12 mouse cellular contexts compared by ENCODE assay signal in the genomic region with DNA sequence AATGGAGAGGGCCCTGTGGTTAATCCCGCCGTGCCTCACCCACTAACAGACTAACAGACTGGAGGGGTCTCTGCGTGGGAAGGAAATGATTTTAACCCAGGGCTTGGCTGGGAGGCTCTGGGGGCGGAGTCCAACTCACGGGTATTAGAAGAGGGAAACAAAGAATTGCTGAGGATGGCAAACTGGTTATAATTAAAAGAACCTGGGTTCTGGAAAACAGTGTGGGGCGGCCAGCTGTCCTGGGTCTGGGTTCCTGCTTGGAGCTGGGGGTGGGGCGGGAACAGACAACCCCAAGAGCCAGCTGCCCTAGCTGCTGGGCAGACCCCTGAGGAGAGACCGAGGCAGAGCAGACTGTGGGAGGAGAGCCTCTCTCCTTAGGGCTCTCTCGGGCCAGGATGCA. TPM values are rescaled to one million over a fixed set of nuclear protein-coding genes. Genes with fewer than 3 reads are reported as not detected.
DNase-seq lines count a peak whose midpoint lies in the region; ATAC-seq and TF ChIP-seq lines count a peak whose summit lies in the region.
"Had no signal": no experiment of that assay in that cellular context is flagged by ENCODE, and none has a peak within 500 bp of the region (broad histone marks: within the 10 kb centered on the region; RNA-seq: fewer than 3 reads in every experiment).

No protein-coding gene starts in this region.

- H3K9me3 ChIP-seq in midbrain, embryonic 10.5 days (replicated peaks): no peaks in the 10 kb centered on the region
- H3K9me3 ChIP-seq in midbrain, postnatal 0 days (ENCODE audit: low read length): no peaks in the 10 kb centered on the region
- no peaks in the 10 kb centered on the region for H3K9me3 ChIP-seq in embryonic facial prominence, embryonic 12.5 days
- H3K9me3 ChIP-seq in hindbrain, embryonic 11.5 days (ENCODE audit: control insufficient read depth, low read length): no peaks in the 10 kb centered on the region
- H3K9me3 ChIP-seq in midbrain, embryonic 15.5 days: no peaks in the 10 kb centered on the region

- no peak overlapping the region for H3K4me3 ChIP-seq in midbrain, embryonic 10.5 days
- no peak overlapping the region for H3K4me3 ChIP-seq in midbrain, postnatal 0 days (ENCODE audit: low read depth, low read length)
- H3K4me3 ChIP-seq in embryonic facial prominence, embryonic 12.5 days: no peak overlapping the region
- no peak overlapping the region for H3K4me3 ChIP-seq in hindbrain, embryonic 11.5 days (ENCODE audit: low read depth, low read length)
- no peak overlapping the region for H3K4me3 ChIP-seq in midbrain, embryonic 15.5 days
- H3K4me3 ChIP-seq in layer of hippocampus, adult 2 months: no peak overlapping the region

- H3K36me3 ChIP-seq in midbrain, embryonic 10.5 days: no peaks in the 10 kb centered on the region
- H3K36me3 ChIP-seq in midbrain, postnatal 0 days (ENCODE audit: insufficient read depth, low read length): no peaks in the 10 kb centered on the region
- no peaks in the 10 kb centered on the region for H3K36me3 ChIP-seq in embryonic facial prominence, embryonic 12.5 days
- no peaks in the 10 kb centered on the region for H3K36me3 ChIP-seq in hindbrain, embryonic 11.5 days (ENCODE audit: control insufficient read depth, insufficient read depth, low read length)
- no peaks in the 10 kb centered on the region for H3K36me3 ChIP-seq in midbrain, embryonic 15.5 days (replicated peaks)

- H3K27me3 ChIP-seq in midbrain, embryonic 10.5 days (ENCODE audit: low read depth, poor library complexity, severe bottlenecking): no peaks in the 10 kb centered on the region; the same call in 1 of the 2 replicates
- no peaks in the 10 kb centered on the region for H3K27me3 ChIP-seq in midbrain, postnatal 0 days (ENCODE audit: insufficient read depth, low read length)
- no peaks in the 10 kb centered on the region for H3K27me3 ChIP-seq in embryonic facial prominence, embryonic 12.5 days
- no peaks in the 10 kb centered on the region for H3K27me3 ChIP-seq in hindbrain, embryonic 11.5 days (ENCODE audit: control insufficient read depth, insufficient read depth, low read length)
- H3K27me3 ChIP-seq in midbrain, embryonic 15.5 days (replicated peaks): no peaks in the 10 kb centered on the region
- H3K27me3 ChIP-seq: CH12.LX had no signal

- no peak overlapping the region for H3K9ac ChIP-seq in midbrain, postnatal 0 days (replicated peaks; ENCODE audit: low read length, poor library complexity, severe bottlenecking)
- peak overlapping the region; percentile 10; the same call in 1 of the 2 replicates for H3K9ac ChIP-seq in embryonic facial prominence, embryonic 12.5 days
- no peak overlapping the region for H3K9ac ChIP-seq in hindbrain, embryonic 11.5 days (ENCODE audit: low read depth, low read length)
- H3K9ac ChIP-seq in midbrain, embryonic 15.5 days: no peak overlapping the region

- 23% methylated on average over 9 of the region's 9 CpGs for WGBS in midbrain, embryonic 10.5 days
- 28% methylated on average over 8 of the region's 9 CpGs for WGBS in midbrain, postnatal 0 days
- 12% methylated on average over 9 of the region's 9 CpGs for WGBS in embryonic facial prominence, embryonic 12.5 days
- WGBS in hindbrain, embryonic 11.5 days: 24% methylated on average over 9 of the region's 9 CpGs
- 27% methylated on average over 9 of the region's 9 CpGs for WGBS in midbrain, embryonic 15.5 days

- no peak overlapping the region for H3K4me2 ChIP-seq in midbrain, postnatal 0 days (ENCODE audit: low read depth, low read length, poor library complexity, severe bottlenecking)
- peak overlapping the region; percentile 22; the same call in 1 of the 2 replicates for H3K4me2 ChIP-seq in embryonic facial prominence, embryonic 12.5 days (replicated peaks)
- H3K4me2 ChIP-seq in hindbrain, embryonic 11.5 days (replicated peaks; ENCODE audit: low read depth, low read length): no peak overlapping the region
- H3K4me2 ChIP-seq in midbrain, embryonic 15.5 days: no peak overlapping the region

- H3K4me1 ChIP-seq in midbrain, embryonic 10.5 days: peaks cover 28% of the 10 kb centered on the region
- H3K4me1 ChIP-seq in midbrain, postnatal 0 days (ENCODE audit: insufficient read depth, low read length): no peaks in the 10 kb centered on the region; the same call in 1 of the 2 replicates
- H3K4me1 ChIP-seq in embryonic facial prominence, embryonic 12.5 days: peaks cover 20% of the 10 kb centered on the region
- peaks cover 2% of the 10 kb centered on the region; the same call in 1 of the 2 replicates for H3K4me1 ChIP-seq in hindbrain, embryonic 11.5 days (replicated peaks; ENCODE audit: control insufficient read depth, insufficient read depth, low read length)
- peaks cover 4% of the 10 kb centered on the region; the same call in 1 of the 2 replicates for H3K4me1 ChIP-seq in midbrain, embryonic 15.5 days

- no peak for TF ChIP-seq CTCF in midbrain, postnatal 0 days (IDR thresholded peaks at IDR 0.05)
- TF ChIP-seq CTCF in layer of hippocampus, adult 2 months (conservative IDR thresholded peaks at IDR 0.05): no peak

- peak overlapping the region; percentile 74 for H3K27ac ChIP-seq in midbrain, embryonic 10.5 days (replicated peaks)
- H3K27ac ChIP-seq in midbrain, postnatal 0 days (ENCODE audit: low read depth, low read length): no peak overlapping the region
- H3K27ac ChIP-seq in embryonic facial prominence, embryonic 12.5 days: peak overlapping the region; percentile 85
- H3K27ac ChIP-seq in hindbrain, embryonic 11.5 days (ENCODE audit: low read depth, low read length): no peak overlapping the region
- H3K27ac ChIP-seq in midbrain, embryonic 15.5 days: no peak overlapping the region
- no peak overlapping the region for H3K27ac ChIP-seq in layer of hippocampus, adult 2 months

- ATAC-seq in midbrain, postnatal 0 days (ENCODE audit: low FRiP score): no peak
- ATAC-seq in embryonic facial prominence, embryonic 12.5 days (ENCODE audit: insufficient number of reproducible peaks, insufficient read depth, low FRiP score, low TSS enrichment): peak; percentile 60
- ATAC-seq in hindbrain, embryonic 11.5 days (ENCODE audit: low FRiP score): peak; percentile 76
- 0 out of 2 replicates have a peak, but pooled peaks have one; percentile 59 for ATAC-seq in midbrain, embryonic 15.5 days (replicated peaks)
- no peak for ATAC-seq in inflammation-experienced regulatory T-cells, adult 6 months

- peak; percentile 28 for DNase-seq in midbrain, embryonic 10.5 days (ENCODE audit: low spot score)
- no peak for DNase-seq in midbrain, postnatal 0 days (ENCODE audit: low spot score)
- peak; percentile 41 for DNase-seq in hindbrain, embryonic 11.5 days (ENCODE audit: low spot score)
- DNase-seq in right cerebral cortex, postnatal 10 days (ENCODE audit: low spot score in 2 of 2): no peak
- DNase-seq in layer of hippocampus, adult 2 months (ENCODE audit: low spot score in 2 of 2): no peak
- DNase-seq: adrenal gland, adult 2 months; cerebellum, adult 8-10 months; gastrocnemius, postnatal 10 days had no signal

RNA-seq across cellular contexts. Expression of gene Emid1, which starts 32.2 kb away (rescaled TPM):
- 21.9 and 28.2 TPM in 2 replicates for polyA plus RNA-seq in midbrain, embryonic 10.5 days (2016; fragmentation: Nextera tagmentation; extraction: Ambion mirVana)
- 4.8 and 10.8 TPM in 2 replicates for total RNA-seq in midbrain, postnatal 0 days (2014; rRNA removed)
- polyA plus RNA-seq in midbrain, postnatal 0 days (2015; fragmentation: Nextera tagmentation; extraction: Ambion mirVana): 14.5 and 16.9 TPM in 2 replicates
- polyA plus RNA-seq in embryonic facial prominence, embryonic 12.5 days (2016; fragmentation: Nextera tagmentation; extraction: Ambion mirVana): 27.9 and 31.0 TPM in 2 replicates
- polyA plus RNA-seq in hindbrain, embryonic 11.5 days (2014; fragmentation: Nextera tagmentation; extraction: Ambion mirVana): 19.2 and 22.7 TPM in 2 replicates
- polyA plus RNA-seq in midbrain, embryonic 15.5 days (2015; fragmentation: Nextera tagmentation; extraction: Ambion mirVana): 9.3 and 10.3 TPM in 2 replicates
- under 1 TPM in 1 of 3 experiments, not detected in 2; 0.83 TPM for polyA plus RNA-seq in inflammation-experienced regulatory T-cells, adult 6 months (2017; shearing (Covaris generic))
- 1 to 10 TPM; 4.2 to 4.9 TPM for total RNA-seq in layer of hippocampus, adult 2 months (2021)
- total RNA-seq: CH12.LX had no signal

Comparison
In these comparisons a context has a peak if more than half of its experiments do, and no peak if none do; other contexts are left out.
1. DNase-seq: peak in midbrain, embryonic 10.5 days (single experiment) and hindbrain, embryonic 11.5 days (single experiment); none in midbrain, postnatal 0 days (single experiment), right cerebral cortex, postnatal 10 days (0 of 2) and layer of hippocampus, adult 2 months (0 of 2).
2. H3K27ac ChIP-seq: peak in midbrain, embryonic 10.5 days (single experiment) and embryonic facial prominence, embryonic 12.5 days (single experiment); none in midbrain, postnatal 0 days (single experiment), hindbrain, embryonic 11.5 days (single experiment), midbrain, embryonic 15.5 days (single experiment) and layer of hippocampus, adult 2 months (single experiment).
3. ATAC-seq: peak in embryonic facial prominence, embryonic 12.5 days (single experiment), hindbrain, embryonic 11.5 days (single experiment) and midbrain, embryonic 15.5 days (single experiment); none in midbrain, postnatal 0 days (single experiment) and inflammation-experienced regulatory T-cells, adult 6 months (single experiment).